Mouse (Mus musculus) gastrocnemius, adult 2 months (tissue): ENCODE measurements around the gene Fam172a. TPM values are rescaled to one million over a fixed set of nuclear protein-coding genes. Genes with fewer than 3 reads are reported as not detected.

Experiments used
- DNase-seq: peaks from one replicate; pipeline ENCODE4 v3.0.0; 2022
- H3K27ac ChIP-seq: fragments of 200-600 bp; 2 replicates; pipeline ENCODE4 v1.8.1; 2022; ENCODE audit warnings: mild to moderate bottlenecking
- H3K4me3 ChIP-seq: fragments of 200-600 bp; 2 replicates; pipeline ENCODE4 v1.8.1; 2022; ENCODE audit warnings: mild to moderate bottlenecking, moderate library complexity
- CTCF ChIP-seq: fragments of 200-600 bp; IDR thresholded peaks from 2 replicates; pipeline ENCODE4 v1.8.1; 2022; ENCODE audit warnings: antibody characterized with exemption, mild to moderate bottlenecking, moderate library complexity
- intact Hi-C: fragments of 180-260 bp; cut with DNase I; formaldehyde crosslinking; loops from one replicate; pipeline ENCODE4 v1.15.1; 2025
- total RNA-seq, 2 experiments: library from RNA; stranded (reverse); gene quantifications; 2 replicates each; pipeline ENCODE4 v1.2.3; 2021

Fam172a gene
- total RNA-seq, 2 experiments from 2014 or later, result 7.8 to 8.7 TPM

GRCm38 (mm10) chr13:78200991-78201870, 499.4 kb downstream of the Fam172a start:
- intact Hi-C loops, result loop anchor here (2.0 to 10.0 kb wide), 2 partner anchors 218 to 336 kb away; no protein-coding TSS in a partner anchor
- Histone ChIP-seq H3K27ac (peak overlapping the region; percentile 12; the same call in 1 of the 2 replicates), H3K4me3 (peak overlapping the region; percentile 77)
- peak; percentile 83 for TF ChIP-seq CTCF
- peak; percentile 89 for DNase-seq

DNA sequence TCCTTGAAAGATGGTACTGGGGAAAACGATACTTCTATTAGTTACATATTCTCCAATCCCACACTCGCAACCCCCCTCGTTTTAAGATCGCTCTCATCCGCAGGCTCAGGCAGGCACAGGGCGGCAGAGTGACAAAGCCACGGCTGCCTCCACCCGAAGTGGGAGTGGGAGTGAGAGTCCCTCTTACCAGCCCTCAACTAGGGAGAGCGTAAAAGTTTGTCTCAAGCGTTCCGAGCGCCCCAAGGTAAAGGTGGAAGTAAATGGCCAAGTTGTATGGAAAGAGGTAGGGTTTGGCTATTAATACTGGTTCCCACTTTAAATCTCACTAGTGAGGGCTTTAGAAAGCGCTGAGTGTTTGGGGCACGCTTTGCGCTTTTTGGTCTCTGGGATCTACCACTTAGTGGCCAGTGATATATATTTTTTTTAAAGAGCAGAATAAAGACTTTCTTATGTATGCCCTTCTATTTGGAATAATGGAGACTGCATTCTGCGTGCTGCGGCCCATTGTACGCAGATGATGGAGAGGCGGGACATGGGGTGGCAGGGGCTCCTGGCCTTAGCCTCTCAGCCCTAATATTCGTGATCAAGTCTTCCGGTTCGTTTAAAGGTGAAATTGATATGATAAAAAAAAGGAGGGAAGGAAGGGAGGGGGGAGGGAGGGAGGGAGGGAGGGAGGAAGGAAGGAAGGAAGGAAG, 500.2 kb downstream of the Fam172a start:
- H3K4me3 ChIP-seq, result peak overlapping the region; percentile 67
- no peak for DNase-seq
- peak overlapping the region; percentile 20; the same call in 1 of the 2 replicates for H3K27ac ChIP-seq
- intact Hi-C loops, result loop anchor here (2.0 to 10.0 kb wide), 2 partner anchors 219 to 337 kb away; no protein-coding TSS in a partner anchor
- no peak for TF ChIP-seq CTCF

- intact Hi-C loops, result loop anchor here (10.0 kb wide), 1 partner anchor 338 kb away; no protein-coding TSS in a partner anchor
- peak overlapping the region; percentile 81 for H3K27ac ChIP-seq
- DNase-seq, result no peak
- peak overlapping the region; percentile 67 for H3K4me3 ChIP-seq
- TF ChIP-seq CTCF, result no peak
Measured at GRCm38 (mm10) chr13:78202574-78203347, 500.9 kb downstream of the Fam172a start.

GRCm38 (mm10) chr13:78203348-78204061, 501.7 kb downstream of the Fam172a start:
- DNase-seq, result peak; percentile 57

DNA sequence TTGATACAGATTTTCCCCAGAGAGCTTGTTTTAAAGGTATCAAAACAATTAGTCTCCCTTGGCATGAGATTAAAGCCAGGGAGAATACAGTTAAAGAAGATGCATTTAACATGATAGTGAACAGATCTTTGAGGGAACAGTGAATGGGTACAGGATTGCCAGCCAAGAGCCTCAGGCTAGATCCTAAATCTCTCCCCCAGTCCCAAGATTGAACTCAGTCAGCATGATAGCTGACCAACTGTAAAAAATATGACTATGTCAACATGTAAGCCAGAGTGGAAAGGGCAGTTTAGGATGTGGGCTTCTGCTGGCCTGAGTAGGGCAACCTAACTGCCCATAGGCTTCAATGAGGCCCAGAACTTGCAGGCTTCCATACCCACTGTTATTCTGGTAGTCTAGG, 503.6 kb downstream of the Fam172a start:
- no peak overlapping the region for H3K27ac ChIP-seq
- intact Hi-C loops, result loop anchor here (10.0 kb wide), 1 partner anchor 341 kb away; no protein-coding TSS in a partner anchor
- TF ChIP-seq CTCF, result no peak
- no peak overlapping the region for H3K4me3 ChIP-seq
- DNase-seq, result no peak

More at GRCm38 (mm10) chr13:78203348-78204061, 501.7 kb downstream of the Fam172a start:
- peak overlapping the region; percentile 67 for H3K4me3 ChIP-seq
- 0 out of 2 replicates have a peak, but pooled peaks have one; percentile 6 for TF ChIP-seq CTCF
- intact Hi-C loops, result loop anchor here (10.0 kb wide), 1 partner anchor 339 kb away; no protein-coding TSS in a partner anchor
- peak overlapping the region; percentile 81 for H3K27ac ChIP-seq

DNA sequence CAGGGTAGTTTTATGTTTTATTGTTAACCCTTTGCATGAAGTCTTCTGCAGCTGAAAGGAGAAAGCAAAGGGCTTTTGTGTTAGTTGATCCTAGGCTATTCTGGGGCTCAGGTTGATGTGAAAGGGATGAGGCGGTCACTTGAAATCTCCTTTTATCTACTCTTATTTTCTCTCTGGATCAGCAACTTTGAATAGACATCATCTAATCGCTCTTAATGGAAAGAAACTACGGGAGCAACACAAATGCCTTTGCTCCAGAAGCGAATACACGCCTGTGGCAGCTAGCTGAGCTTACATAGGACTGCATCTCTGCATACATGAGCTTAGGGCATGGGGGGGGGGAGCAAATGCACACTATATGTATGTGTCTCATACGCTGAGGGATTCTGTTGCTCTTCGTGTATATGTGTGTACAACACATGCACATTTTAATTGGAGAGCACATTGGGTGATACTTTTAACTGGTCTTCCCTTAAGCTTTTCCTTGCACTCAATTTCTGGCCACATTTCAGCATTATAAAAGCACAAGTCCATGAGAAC, 505.1 kb downstream of the Fam172a start:
- TF ChIP-seq CTCF, result no peak
- no peak overlapping the region for H3K27ac ChIP-seq
- no peak overlapping the region for H3K4me3 ChIP-seq
- no peak for DNase-seq
- intact Hi-C loops, result loop anchor here (10.0 kb wide), 1 partner anchor 342 kb away; no protein-coding TSS in a partner anchor

GRCm38 (mm10) chr13:78207796-78208645, 506.2 kb downstream of the Fam172a start:
- H3K27ac ChIP-seq, result no peak overlapping the region
- intact Hi-C loops, result loop anchor here (10.0 kb wide), 1 partner anchor 343 kb away; no protein-coding TSS in a partner anchor
- no peak for DNase-seq
- peak overlapping the region; percentile 26 for H3K4me3 ChIP-seq
- TF ChIP-seq CTCF, result no peak

DNA sequence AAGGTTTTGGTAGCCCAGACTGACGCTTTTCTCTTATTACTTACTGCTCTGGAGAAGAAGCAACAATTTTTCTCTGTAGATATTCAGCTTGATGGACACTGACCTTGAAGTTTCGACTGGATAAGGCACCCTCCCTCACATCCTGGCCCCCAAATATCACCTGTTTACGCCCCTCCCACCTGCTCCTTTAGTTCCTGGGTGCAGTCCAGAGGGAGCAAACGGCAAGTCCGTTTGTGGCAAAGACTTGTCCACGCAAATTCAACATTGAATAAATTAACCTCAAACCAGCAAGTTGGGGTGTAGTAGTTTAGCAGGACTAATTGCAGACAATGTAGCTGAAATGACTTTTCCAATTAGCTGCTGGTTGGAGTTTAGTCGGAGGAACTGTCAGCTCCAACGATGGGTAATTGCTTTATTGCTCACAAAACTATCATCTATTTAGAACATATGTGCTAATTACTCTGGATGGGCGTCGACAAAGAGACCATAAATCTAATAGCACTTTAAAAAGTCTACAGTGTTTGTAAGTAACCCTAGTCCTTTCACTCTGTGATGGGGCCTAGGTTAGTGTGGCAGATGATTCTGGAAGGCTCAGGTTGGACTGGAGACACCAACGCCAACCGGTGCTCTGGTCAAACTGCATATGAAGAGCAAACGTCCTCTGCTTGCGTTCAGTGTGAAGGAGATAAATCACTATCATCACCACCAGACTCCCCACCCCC, 507.0 kb downstream of the Fam172a start:
- no peak for DNase-seq
- no peak overlapping the region for H3K4me3 ChIP-seq
- TF ChIP-seq CTCF, result no peak
- no peak overlapping the region for H3K27ac ChIP-seq
- intact Hi-C loops, result loop anchor here (10.0 kb wide), 1 partner anchor 344 kb away; no protein-coding TSS in a partner anchor

DNA sequence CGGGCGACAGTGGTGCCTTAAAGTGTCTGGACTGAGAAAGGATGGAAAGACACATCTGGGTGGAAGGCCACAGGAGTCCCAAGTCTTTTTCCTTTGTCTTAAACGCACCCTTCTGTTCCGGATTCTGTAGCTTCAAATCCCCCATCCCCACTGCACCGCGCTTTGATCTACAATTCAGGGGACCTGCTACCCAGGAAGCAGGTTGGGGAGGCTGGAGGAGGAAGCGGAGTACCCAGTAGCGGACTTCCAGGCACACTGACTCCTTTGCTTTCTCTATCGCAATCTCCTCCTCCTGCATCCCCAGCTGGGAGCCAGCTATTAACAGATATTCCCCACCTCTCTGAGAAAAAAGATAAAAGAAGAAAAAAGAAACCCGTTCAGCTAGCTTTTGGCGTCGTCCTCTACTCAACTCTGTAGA, 507.8 kb downstream of the Fam172a start:
- intact Hi-C loops, result loop anchor here (10.0 kb wide), 1 partner anchor 345 kb away; no protein-coding TSS in a partner anchor
- no peak overlapping the region for H3K27ac ChIP-seq
- TF ChIP-seq CTCF, result no peak
- DNase-seq, result no peak
- H3K4me3 ChIP-seq, result peak overlapping the region; percentile 60
